Mouse (Mus musculus): ENCODE measurements at regions not wholly inside any gene's neighbourhood (a gene's known extent, or its start where the extent isn't known, plus 50 kb on each side); places are given as distances from the start of the nearest gene placed in this dataset.

- DNase-seq (ENCODE audit: low read depth, low spot score): no peak
Measured at GRCm38 (mm10) chr4:93451357-93451756, 116.0 kb upstream of the Tusc1 start.

GRCm38 (mm10) chr4:93450831-93451230 lies 115.5 kb upstream of the Tusc1 start:
- no peak for DNase-seq (ENCODE audit: low read depth, low spot score)

GRCm38 (mm10) chr4:93444666-93445065 lies 109.4 kb upstream of the Tusc1 start:
- no peak for DNase-seq (ENCODE audit: low read depth, low spot score)

GRCm38 (mm10) chr4:93438587-93439336 lies 103.5 kb upstream of the Tusc1 start:
- no peak for DNase-seq (ENCODE audit: low read depth, low spot score)

- DNase-seq (ENCODE audit: low read depth, low spot score): no peak
Measured at GRCm38 (mm10) chr4:93437386-93438130, 102.2 kb upstream of the Tusc1 start.

- DNase-seq (ENCODE audit: low read depth, low spot score): no peak
Measured at GRCm38 (mm10) chr4:93412695-93413094, 77.4 kb upstream of the Tusc1 start.

GRCm38 (mm10) chr4:93406876-93407275 lies 71.6 kb upstream of the Tusc1 start:
- no peak for DNase-seq (ENCODE audit: low read depth, low spot score)

GRCm38 (mm10) chr4:93400579-93400978 lies 65.3 kb upstream of the Tusc1 start:
- DNase-seq (ENCODE audit: low read depth, low spot score): peak; percentile 10

All from A20 (cell line).